Mouse (Mus musculus): Measurements from ENCODE around the gene Slc16a7.

Gene Slc16a7

GRCm38 (mm10) chr10:125388876-125389786, at the start of gene Slc16a7:
Gene Slc16a7, minus strand, starts transcription at chr10:125389465.
- DNase-seq (ENCODE audit: low spot score in 2 of 2), result peak; percentile 28 to 70

GRCm38 (mm10) chr10:125418795-125419194, 29.5 kb upstream of the Slc16a7 start:
- DNase-seq (ENCODE audit: low spot score in 2 of 2), result no peak

GRCm38 (mm10) chr10:125399796-125400195, 10.5 kb upstream of the Slc16a7 start:
- DNase-seq (ENCODE audit: low spot score in 2 of 2), result no peak

DNA sequence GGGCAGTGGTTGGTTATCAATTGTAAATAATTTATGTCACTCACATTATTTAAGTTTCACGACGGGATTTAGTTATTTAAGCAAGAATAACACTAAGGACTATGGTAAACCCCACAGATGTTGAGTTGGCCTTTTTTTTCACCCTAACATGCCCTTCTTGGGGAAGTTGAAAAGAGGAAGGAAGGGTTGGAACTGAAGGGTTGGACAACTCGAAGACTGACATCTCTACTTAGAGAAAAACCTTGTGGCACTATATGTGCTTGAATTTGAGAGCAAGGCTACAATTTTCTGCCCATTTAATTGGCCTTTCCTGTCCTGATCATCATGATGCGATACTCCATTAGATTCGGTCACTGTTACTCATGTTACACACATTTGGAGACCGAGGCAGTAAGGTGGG, 746 bp upstream of the Slc16a7 start:
- no peak for DNase-seq (ENCODE audit: low spot score in 2 of 2)

GRCm38 (mm10) chr10:125388481-125388875, 787 bp downstream of the Slc16a7 start:
- DNase-seq (ENCODE audit: low spot score in 2 of 2), result peak in 1 of 2 experiments; percentile 10

DNA sequence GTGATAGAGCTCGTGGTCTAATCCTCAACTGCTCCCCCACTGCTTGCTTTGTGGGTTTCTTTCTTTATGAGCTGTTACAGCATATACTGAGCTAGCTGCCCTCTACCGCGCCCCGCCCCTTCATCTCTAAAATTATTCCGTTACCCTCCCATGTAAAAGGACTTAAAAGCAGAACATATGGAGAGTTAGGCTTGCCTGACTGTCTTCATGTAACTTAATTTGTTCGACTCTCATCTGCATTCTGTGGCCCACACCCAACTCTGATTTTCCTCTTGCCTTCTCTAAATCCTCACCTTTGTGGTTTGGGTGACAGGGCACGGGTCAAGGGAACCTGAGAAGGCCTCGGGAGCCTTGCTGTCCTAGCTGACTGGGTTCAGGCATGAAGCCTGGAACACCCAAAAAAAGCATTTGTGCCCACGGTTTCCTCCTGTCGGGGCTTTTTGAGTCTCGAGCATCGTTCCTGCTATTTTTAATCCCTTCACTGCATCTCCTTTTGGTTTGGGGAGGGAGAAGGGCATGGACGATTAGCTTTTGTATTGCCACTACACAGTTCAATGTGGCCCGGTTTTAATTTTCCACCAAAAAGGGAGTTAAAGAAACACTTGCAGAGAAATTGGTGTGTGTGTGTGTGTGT, 1.4 kb downstream of the Slc16a7 start:
- DNase-seq (ENCODE audit: low spot score in 2 of 2), result peak in 1 of 2 experiments; percentile 9

GRCm38 (mm10) chr10:125375526-125375925, 13.7 kb downstream of the Slc16a7 start:
- no peak for DNase-seq (ENCODE audit: low spot score in 2 of 2)

DNA sequence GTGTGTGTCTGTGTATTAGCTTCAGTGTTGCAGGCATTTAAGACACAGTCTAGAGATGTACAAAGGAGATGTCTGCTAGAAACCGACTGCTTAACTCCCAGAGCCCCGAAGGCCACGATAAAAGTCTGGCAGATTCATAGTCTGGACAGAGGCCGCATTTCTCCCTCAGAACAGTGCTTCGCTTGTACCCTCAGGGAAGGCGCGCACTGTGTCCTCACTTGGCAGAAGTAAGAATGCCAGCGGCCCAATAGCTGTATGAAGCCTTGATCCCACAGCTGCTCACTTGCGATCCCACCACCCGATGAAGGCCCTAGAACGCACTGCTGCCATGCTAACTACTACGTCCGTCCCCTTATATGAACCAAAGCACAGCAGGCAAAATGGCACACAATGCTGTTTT, 16.6 kb downstream of the Slc16a7 start:
- no peak for DNase-seq (ENCODE audit: low spot score in 2 of 2)

- DNase-seq (ENCODE audit: low spot score in 2 of 2), result no peak
These were observed 17.8 kb downstream of the Slc16a7 start for GRCm38 (mm10) chr10:125371451-125371850.

- DNase-seq (ENCODE audit: low spot score in 2 of 2), result peak; percentile 34 to 62
These were observed 19.1 kb downstream of the Slc16a7 start for GRCm38 (mm10) chr10:125370037-125370610.

DNA sequence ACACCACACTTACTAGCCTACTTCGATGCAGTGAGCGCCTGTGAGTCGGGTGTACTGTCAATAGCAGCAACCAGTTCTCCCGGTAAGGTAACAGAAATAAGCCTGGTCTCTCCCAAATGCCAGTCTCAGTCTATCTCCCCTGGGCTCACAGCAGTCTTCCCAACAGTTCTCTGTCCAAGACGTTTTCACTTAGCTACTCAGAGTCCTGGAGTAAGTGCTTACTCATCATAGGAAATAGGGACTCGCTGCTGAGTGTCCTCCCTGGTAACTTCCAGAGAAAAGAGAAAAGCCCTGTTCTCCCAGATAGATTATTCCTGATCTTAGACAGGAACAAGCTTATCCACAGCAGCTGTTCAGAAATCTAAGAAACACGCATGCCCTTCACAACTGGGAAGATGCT, 30.8 kb downstream of the Slc16a7 start:
- no peak for DNase-seq (ENCODE audit: low spot score in 2 of 2)

- no peak for DNase-seq (ENCODE audit: low spot score in 2 of 2)
These were observed 36.5 kb downstream of the Slc16a7 start for GRCm38 (mm10) chr10:125352805-125353204.

GRCm38 (mm10) chr10:125348171-125348570, 41.1 kb downstream of the Slc16a7 start:
- DNase-seq (ENCODE audit: low spot score in 2 of 2), result no peak

GRCm38 (mm10) chr10:125347149-125347548, 42.1 kb downstream of the Slc16a7 start:
- DNase-seq (ENCODE audit: low spot score in 2 of 2), result no peak

- no peak for DNase-seq (ENCODE audit: low spot score in 2 of 2)
These were observed 42.9 kb downstream of the Slc16a7 start for GRCm38 (mm10) chr10:125346364-125346763.

- DNase-seq (ENCODE audit: low spot score in 2 of 2), result no peak
These were observed 43.7 kb downstream of the Slc16a7 start for GRCm38 (mm10) chr10:125345583-125345982.

DNA sequence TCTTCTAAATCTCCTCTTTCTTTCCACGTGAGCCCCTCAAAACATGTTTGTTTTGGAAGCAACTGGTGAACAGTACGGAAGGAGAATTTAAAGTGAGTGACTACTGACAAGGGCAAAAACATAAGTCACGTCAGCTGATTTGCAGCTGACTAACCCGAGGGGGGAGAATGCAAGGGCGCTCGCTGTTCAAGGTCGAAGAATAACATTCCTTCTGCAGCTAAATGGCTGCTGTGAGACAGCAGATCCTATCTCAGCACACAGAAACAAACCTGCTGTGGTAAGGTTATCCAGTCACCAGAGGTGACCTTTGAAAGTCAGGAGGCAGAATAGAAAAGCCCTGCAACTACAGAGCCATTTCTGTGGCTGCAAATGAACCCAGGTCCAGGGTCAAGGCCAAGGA, 47.1 kb downstream of the Slc16a7 start:
- DNase-seq (ENCODE audit: low spot score in 2 of 2), result no peak

DNA sequence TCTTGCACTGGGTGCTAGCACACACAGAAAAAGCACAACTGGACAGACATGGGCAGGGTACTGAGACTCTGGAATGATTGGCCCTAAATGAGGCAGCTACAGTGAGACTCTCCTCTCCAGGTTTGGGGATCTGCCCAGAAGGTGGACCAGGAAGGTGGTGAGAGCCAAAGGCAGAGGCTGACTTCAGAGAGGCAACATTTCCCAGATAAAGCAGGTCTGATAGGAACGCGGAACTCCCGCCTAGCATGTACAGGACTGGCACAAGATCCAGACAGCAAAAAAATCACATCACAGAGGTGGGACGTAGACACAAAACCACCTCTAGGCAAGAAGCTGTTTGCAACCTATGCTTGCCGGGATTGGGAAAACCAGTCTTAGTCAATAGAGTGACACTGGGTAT, 55.5 kb downstream of the Slc16a7 start:
- DNase-seq (ENCODE audit: low spot score in 2 of 2), result no peak

- no peak for DNase-seq (ENCODE audit: low spot score in 2 of 2)
These were observed 57.9 kb downstream of the Slc16a7 start for GRCm38 (mm10) chr10:125331334-125331733.

- DNase-seq (ENCODE audit: low spot score in 2 of 2), result no peak
These were observed 60.8 kb downstream of the Slc16a7 start for GRCm38 (mm10) chr10:125328331-125329063.

DNA sequence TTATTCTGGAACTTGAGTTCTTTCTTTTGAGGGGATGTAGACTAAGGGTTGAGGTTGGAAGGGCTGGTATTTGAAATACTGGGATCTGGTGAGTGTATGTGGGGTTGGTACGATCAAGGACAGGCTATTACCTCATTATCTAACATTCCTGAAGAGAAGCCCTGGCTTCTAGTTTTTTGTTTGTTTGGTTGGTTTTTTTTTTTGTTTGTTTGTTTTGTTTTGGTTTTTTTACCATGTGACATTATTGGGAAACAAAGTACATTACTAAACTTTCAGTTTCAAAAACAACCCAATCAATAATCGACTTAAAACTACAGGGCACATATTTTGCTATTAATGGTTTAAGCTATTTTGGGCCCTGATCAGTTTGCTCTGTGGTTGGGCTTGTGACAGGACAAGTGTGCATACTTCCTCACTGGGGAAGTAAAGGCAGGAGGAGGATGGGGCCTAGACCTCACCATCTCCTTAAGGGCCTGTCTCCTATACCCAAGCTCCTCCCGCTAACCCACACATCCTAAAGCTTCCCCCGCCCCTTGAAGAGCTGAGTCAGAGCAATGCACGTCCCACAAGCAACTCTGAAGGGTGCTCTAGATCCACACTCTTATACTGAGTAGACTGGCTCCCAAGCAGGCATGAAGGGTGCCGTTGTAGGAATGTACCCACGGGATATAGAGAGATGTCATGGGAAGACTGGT, 64.2 kb downstream of the Slc16a7 start:
- no peak for DNase-seq (ENCODE audit: low spot score in 2 of 2)
